Mouse (Mus musculus): Measurements from ENCODE around the gene Egf. TPM values are rescaled to one million over a fixed set of nuclear protein-coding genes. Genes with fewer than 3 reads are reported as not detected.

Egf gene
- polyA plus RNA-seq, 1 experiment from 2014 or later: 2.3 TPM

DNA sequence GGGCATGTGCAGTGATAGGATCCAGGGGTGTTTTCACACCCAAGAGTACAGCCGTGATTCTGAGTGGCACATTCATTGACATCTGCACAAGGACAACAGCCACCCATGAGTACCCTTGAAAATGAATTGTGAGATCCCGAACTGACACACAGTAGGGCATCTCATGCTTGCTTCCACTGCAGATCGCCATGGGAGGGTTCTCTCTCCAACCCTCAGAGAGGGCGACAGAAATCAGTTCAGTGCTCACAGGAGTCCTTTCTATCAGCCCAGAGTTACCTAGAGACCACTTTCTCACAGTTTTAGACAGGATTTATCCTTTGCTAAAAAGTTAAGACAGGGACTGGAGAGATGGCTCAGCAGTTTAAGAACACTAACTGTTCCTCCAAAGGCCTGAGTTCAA is 31.8 kb downstream of the Egf start:
- Histone ChIP-seq H3K9ac (ENCODE audit: low read length) (no peak overlapping the region), H3K4me2 (ENCODE audit: low read length) (no peak overlapping the region), H3K9me3 (ENCODE audit: control insufficient read depth, low read length) (no peaks in the 10 kb centered on the region), H3K36me3 (ENCODE audit: control insufficient read depth, insufficient read depth, low read length) (no peaks in the 10 kb centered on the region), H3K4me3 (ENCODE audit: control insufficient read depth in 1 of 2, insufficient read depth in 1 of 2, low read depth in 1 of 2, low read length in 2 of 2) (no peak overlapping the region), H3K27me3 (ENCODE audit: control insufficient read depth, insufficient read depth, low read length) (no peaks in the 10 kb centered on the region), H3K4me1 (ENCODE audit: control insufficient read depth in 2 of 2, insufficient read depth in 2 of 2, low read length in 2 of 2) (peaks cover 7 to 10% of the 10 kb centered on the region in 2 experiments), H3K27ac (replicated peaks in 1 of 2; ENCODE audit: control insufficient read depth in 1 of 2, insufficient read depth in 1 of 2, low read depth in 2 of 2, low read length in 2 of 2) (no peak overlapping the region)
- WGBS: 71% methylated on average over 4 of the region's 4 CpGs
- no peak for ATAC-seq (ENCODE audit: insufficient number of reproducible peaks, insufficient read depth, low FRiP score, low read depth)

DNA sequence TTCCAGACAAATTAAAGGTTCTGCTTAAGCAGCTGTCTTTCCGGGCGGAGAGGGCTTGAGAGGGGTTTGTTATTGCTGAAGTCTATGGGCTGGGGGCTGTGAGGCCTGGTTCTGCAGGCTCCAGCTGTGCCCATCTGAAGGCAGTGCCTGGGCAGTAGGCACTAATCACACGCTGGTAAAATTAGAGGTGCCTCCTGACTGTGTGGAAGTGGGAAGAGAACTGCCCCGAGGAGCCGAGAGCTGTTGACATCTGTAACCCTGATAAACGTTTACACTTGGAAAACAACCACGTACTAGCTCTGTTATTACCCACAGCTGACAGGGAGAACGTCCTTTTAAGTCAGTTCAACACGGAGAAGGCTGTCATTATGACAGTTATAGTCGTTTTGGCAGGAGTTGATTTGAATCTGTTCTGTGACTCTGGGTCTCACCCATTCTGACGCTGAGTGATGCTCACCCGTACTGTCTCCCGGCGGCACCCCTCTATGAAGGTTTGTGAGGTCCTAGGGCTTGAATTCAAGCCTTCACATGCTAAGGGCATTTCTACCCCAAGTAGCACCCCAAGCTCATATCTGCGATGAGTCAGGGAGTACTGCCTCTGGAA is 40.5 kb downstream of the Egf start:
- peak overlapping the region; percentile 2 to 53; a peak in 3 of 4 replicates for H3K27ac ChIP-seq (replicated peaks in 1 of 2; ENCODE audit: control insufficient read depth in 1 of 2, insufficient read depth in 1 of 2, low read depth in 2 of 2, low read length in 2 of 2)
- H3K4me3 ChIP-seq (ENCODE audit: control insufficient read depth in 1 of 2, insufficient read depth in 1 of 2, low read depth in 1 of 2, low read length in 2 of 2): no peak overlapping the region
- ATAC-seq (ENCODE audit: insufficient number of reproducible peaks, insufficient read depth, low FRiP score, low read depth): no peak
- peaks cover 5 to 11% of the 10 kb centered on the region in 2 experiments for H3K4me1 ChIP-seq (ENCODE audit: control insufficient read depth in 2 of 2, insufficient read depth in 2 of 2, low read length in 2 of 2)
- H3K4me2 ChIP-seq (ENCODE audit: low read length): 0 out of 2 replicates have a peak overlapping the region, but pooled peaks have one; percentile 27
- WGBS: 41% methylated on average over 15 of the region's 15 CpGs
- no peaks in the 10 kb centered on the region for H3K36me3 ChIP-seq (ENCODE audit: control insufficient read depth, insufficient read depth, low read length)
- H3K9ac ChIP-seq (ENCODE audit: low read length): no peak overlapping the region
- no peaks in the 10 kb centered on the region for H3K9me3 ChIP-seq (ENCODE audit: control insufficient read depth, low read length)
- no peaks in the 10 kb centered on the region for H3K27me3 ChIP-seq (ENCODE audit: control insufficient read depth, insufficient read depth, low read length)

DNA sequence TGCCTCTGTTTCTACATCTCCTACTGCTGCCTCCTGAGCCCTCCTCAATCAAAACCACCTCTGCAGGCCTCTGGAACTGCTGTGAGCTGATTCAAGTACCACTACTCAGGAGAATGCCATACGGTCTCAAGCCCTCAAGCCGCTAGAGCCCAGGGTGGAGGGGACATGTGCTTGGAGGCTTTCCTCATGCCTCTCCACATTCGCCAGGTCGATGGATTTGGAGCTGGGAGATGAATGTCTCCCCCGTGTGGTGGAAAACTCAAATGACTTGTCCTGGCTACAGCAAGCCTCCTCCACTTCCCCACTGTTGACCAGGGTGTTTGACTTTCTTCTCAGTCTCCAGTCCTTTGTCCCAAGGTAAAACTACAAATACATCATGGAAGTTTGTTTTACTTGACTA is 47.0 kb downstream of the Egf start:
- no peak overlapping the region for H3K4me3 ChIP-seq (ENCODE audit: control insufficient read depth in 1 of 2, insufficient read depth in 1 of 2, low read depth in 1 of 2, low read length in 2 of 2)
- ATAC-seq (ENCODE audit: insufficient number of reproducible peaks, insufficient read depth, low FRiP score, low read depth): no peak
- no peaks in the 10 kb centered on the region for H3K4me1 ChIP-seq (ENCODE audit: control insufficient read depth in 2 of 2, insufficient read depth in 2 of 2, low read length in 2 of 2)
- H3K4me2 ChIP-seq (ENCODE audit: low read length): no peak overlapping the region
- H3K9me3 ChIP-seq (ENCODE audit: control insufficient read depth, low read length): no peaks in the 10 kb centered on the region
- H3K27ac ChIP-seq (replicated peaks in 1 of 2; ENCODE audit: control insufficient read depth in 1 of 2, insufficient read depth in 1 of 2, low read depth in 2 of 2, low read length in 2 of 2): no peak overlapping the region
- H3K9ac ChIP-seq (ENCODE audit: low read length): no peak overlapping the region
- WGBS: 17% methylated on average over 5 of the region's 5 CpGs
- H3K36me3 ChIP-seq (ENCODE audit: control insufficient read depth, insufficient read depth, low read length): no peaks in the 10 kb centered on the region
- H3K27me3 ChIP-seq (ENCODE audit: control insufficient read depth, insufficient read depth, low read length): no peaks in the 10 kb centered on the region

DNA sequence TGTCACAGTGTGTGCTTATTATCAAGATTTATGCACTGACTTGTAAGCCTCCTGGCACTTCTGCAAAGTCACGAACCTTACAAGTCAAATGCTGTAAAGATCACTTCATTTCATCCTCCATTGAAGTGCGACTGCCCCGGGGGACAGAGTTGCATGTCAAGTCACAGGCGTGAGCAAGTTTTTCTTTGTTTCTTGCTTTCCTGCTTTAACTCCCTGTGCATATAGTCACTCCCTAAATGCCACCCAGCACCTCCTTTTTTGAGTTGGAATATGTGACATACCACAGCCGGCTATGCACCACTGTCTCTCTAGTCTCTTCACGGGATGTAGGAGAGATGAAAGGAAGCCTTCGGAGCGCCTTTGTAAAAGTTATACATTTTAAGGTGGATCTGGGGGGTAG is 56.2 kb downstream of the Egf start:
- Histone ChIP-seq H3K36me3 (ENCODE audit: control insufficient read depth, insufficient read depth, low read length) (no peaks in the 10 kb centered on the region), H3K27ac (replicated peaks in 1 of 2; ENCODE audit: control insufficient read depth in 1 of 2, insufficient read depth in 1 of 2, low read depth in 2 of 2, low read length in 2 of 2) (no peak overlapping the region), H3K4me1 (ENCODE audit: control insufficient read depth in 2 of 2, insufficient read depth in 2 of 2, low read length in 2 of 2) (no peaks in the 10 kb centered on the region; a peak in 1 of 4 replicates), H3K4me2 (ENCODE audit: low read length) (no peak overlapping the region), H3K9me3 (ENCODE audit: control insufficient read depth, low read length) (no peaks in the 10 kb centered on the region), H3K27me3 (ENCODE audit: control insufficient read depth, insufficient read depth, low read length) (no peaks in the 10 kb centered on the region), H3K9ac (ENCODE audit: low read length) (no peak overlapping the region), H3K4me3 (ENCODE audit: control insufficient read depth in 1 of 2, insufficient read depth in 1 of 2, low read depth in 1 of 2, low read length in 2 of 2) (no peak overlapping the region)
- 84% methylated on average over 8 of the region's 8 CpGs for WGBS
- ATAC-seq (ENCODE audit: insufficient number of reproducible peaks, insufficient read depth, low FRiP score, low read depth): no peak

DNA sequence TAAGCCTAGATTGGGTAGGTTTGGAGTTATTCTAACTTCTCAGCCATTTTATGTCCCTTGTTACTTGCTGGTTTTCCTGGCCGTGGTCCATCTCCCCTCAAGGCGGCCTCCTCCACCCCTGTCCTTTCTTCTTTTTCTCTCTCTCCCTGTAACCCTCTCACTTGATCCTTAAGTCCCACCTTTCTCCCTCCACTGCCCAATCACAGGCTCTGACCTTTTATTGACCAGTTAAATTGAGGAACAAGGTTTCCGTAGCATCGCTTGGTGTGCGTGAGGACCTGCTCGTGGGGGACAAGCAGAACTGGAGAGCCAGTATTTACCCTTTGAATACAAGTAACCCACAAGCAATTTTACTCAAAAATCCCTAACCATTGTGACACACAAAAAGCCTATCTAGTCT is 56.8 kb downstream of the Egf start:
- no peak overlapping the region for H3K4me2 ChIP-seq (ENCODE audit: low read length)
- H3K27ac ChIP-seq (replicated peaks in 1 of 2; ENCODE audit: control insufficient read depth in 1 of 2, insufficient read depth in 1 of 2, low read depth in 2 of 2, low read length in 2 of 2): no peak overlapping the region
- H3K27me3 ChIP-seq (ENCODE audit: control insufficient read depth, insufficient read depth, low read length): no peaks in the 10 kb centered on the region
- no peak for ATAC-seq (ENCODE audit: insufficient number of reproducible peaks, insufficient read depth, low FRiP score, low read depth)
- WGBS: 92% methylated on average over 6 of the region's 6 CpGs
- H3K9me3 ChIP-seq (ENCODE audit: control insufficient read depth, low read length): no peaks in the 10 kb centered on the region
- H3K36me3 ChIP-seq (ENCODE audit: control insufficient read depth, insufficient read depth, low read length): no peaks in the 10 kb centered on the region
- H3K9ac ChIP-seq (ENCODE audit: low read length): no peak overlapping the region
- no peak overlapping the region for H3K4me3 ChIP-seq (ENCODE audit: control insufficient read depth in 1 of 2, insufficient read depth in 1 of 2, low read depth in 1 of 2, low read length in 2 of 2)
- H3K4me1 ChIP-seq (ENCODE audit: control insufficient read depth in 2 of 2, insufficient read depth in 2 of 2, low read length in 2 of 2): no peaks in the 10 kb centered on the region; a peak in 1 of 4 replicates

DNA sequence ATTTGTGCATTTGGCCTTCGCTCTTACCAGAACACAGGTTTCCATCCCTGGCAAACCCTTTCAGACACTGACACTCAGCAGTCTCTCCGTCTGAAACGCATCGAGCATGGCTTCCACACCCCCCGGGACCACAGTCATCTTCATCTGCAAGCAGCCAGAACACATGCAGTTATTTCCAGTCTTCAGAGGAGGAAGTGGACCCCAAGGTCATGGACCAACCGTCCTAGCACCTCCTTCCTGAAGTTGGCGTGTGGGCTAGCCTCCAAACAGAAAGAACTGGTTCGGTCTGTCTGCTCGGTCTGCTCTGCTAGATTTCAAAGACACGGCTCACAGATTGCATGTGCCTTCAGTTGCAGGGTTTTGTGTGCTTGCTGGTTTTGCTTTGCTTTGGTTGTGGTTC is 57.4 kb downstream of the Egf start:
- no peak for ATAC-seq (ENCODE audit: insufficient number of reproducible peaks, insufficient read depth, low FRiP score, low read depth)
- H3K4me1 ChIP-seq (ENCODE audit: control insufficient read depth in 2 of 2, insufficient read depth in 2 of 2, low read length in 2 of 2): no peaks in the 10 kb centered on the region; a peak in 1 of 4 replicates
- no peak overlapping the region for H3K27ac ChIP-seq (replicated peaks in 1 of 2; ENCODE audit: control insufficient read depth in 1 of 2, insufficient read depth in 1 of 2, low read depth in 2 of 2, low read length in 2 of 2)
- no peak overlapping the region for H3K4me3 ChIP-seq (ENCODE audit: control insufficient read depth in 1 of 2, insufficient read depth in 1 of 2, low read depth in 1 of 2, low read length in 2 of 2)
- 83% methylated on average over 10 of the region's 10 CpGs for WGBS
- H3K36me3 ChIP-seq (ENCODE audit: control insufficient read depth, insufficient read depth, low read length): no peaks in the 10 kb centered on the region
- no peak overlapping the region for H3K4me2 ChIP-seq (ENCODE audit: low read length)
- no peak overlapping the region for H3K9ac ChIP-seq (ENCODE audit: low read length)
- H3K27me3 ChIP-seq (ENCODE audit: control insufficient read depth, insufficient read depth, low read length): no peaks in the 10 kb centered on the region
- no peaks in the 10 kb centered on the region for H3K9me3 ChIP-seq (ENCODE audit: control insufficient read depth, low read length)

DNA sequence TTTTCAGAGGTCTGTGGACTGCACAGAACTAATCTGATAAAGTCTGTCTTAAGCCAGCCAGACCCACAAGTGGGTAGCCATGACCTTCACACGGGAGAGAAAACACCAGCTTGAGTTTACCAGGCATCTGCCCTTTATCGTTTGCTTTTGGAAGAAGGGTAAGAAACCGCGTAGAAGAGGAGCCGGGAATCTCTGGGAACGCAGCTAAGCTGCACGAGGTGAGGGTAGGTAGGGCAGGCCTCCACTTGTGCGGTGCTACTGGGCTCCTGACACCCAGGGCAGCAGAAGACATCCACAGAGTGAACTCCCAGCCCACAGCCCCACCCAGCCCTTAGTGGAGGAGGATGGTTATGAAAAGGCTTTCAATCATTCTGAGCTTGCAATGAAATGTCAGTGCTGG is 59.2 kb downstream of the Egf start:
- Histone ChIP-seq H3K4me3 (ENCODE audit: control insufficient read depth in 1 of 2, insufficient read depth in 1 of 2, low read depth in 1 of 2, low read length in 2 of 2) (no peak overlapping the region), H3K27ac (replicated peaks in 1 of 2; ENCODE audit: control insufficient read depth in 1 of 2, insufficient read depth in 1 of 2, low read depth in 2 of 2, low read length in 2 of 2) (no peak overlapping the region), H3K9ac (ENCODE audit: low read length) (no peak overlapping the region), H3K9me3 (ENCODE audit: control insufficient read depth, low read length) (no peaks in the 10 kb centered on the region), H3K27me3 (ENCODE audit: control insufficient read depth, insufficient read depth, low read length) (no peaks in the 10 kb centered on the region), H3K36me3 (ENCODE audit: control insufficient read depth, insufficient read depth, low read length) (no peaks in the 10 kb centered on the region), H3K4me1 (ENCODE audit: control insufficient read depth in 2 of 2, insufficient read depth in 2 of 2, low read length in 2 of 2) (no peaks in the 10 kb centered on the region; a peak in 1 of 4 replicates), H3K4me2 (ENCODE audit: low read length) (no peak overlapping the region)
- no peak for ATAC-seq (ENCODE audit: insufficient number of reproducible peaks, insufficient read depth, low FRiP score, low read depth)
- 80% methylated on average over 8 of the region's 8 CpGs for WGBS

DNA sequence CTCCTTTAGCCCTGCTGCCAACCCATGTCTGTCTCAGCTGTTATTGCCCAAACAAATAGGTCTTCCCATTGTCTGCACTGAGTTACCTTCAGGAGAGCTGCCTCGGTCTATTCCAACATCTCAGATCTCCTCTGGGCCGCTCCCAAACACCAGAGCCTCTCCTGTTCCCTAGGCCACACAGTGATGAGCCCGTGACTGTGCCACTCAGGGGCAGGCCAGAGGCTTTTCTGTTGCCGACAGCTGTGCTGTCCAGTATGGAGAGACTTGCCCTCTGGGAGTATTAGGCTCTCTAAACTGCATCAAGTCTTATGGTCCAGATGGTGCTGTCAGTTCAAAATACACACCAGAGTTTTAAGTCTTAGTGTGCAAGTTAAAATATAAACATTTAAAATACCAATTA is 61.5 kb downstream of the Egf start:
- no peak overlapping the region for H3K4me2 ChIP-seq (ENCODE audit: low read length)
- ATAC-seq (ENCODE audit: insufficient number of reproducible peaks, insufficient read depth, low FRiP score, low read depth): no peak
- no peaks in the 10 kb centered on the region for H3K27me3 ChIP-seq (ENCODE audit: control insufficient read depth, insufficient read depth, low read length)
- 84% methylated on average over 4 of the region's 4 CpGs for WGBS
- H3K9me3 ChIP-seq (ENCODE audit: control insufficient read depth, low read length): no peaks in the 10 kb centered on the region
- H3K4me1 ChIP-seq (ENCODE audit: control insufficient read depth in 2 of 2, insufficient read depth in 2 of 2, low read length in 2 of 2): no peaks in the 10 kb centered on the region; a peak in 1 of 4 replicates
- H3K36me3 ChIP-seq (ENCODE audit: control insufficient read depth, insufficient read depth, low read length): no peaks in the 10 kb centered on the region
- H3K4me3 ChIP-seq (ENCODE audit: control insufficient read depth in 1 of 2, insufficient read depth in 1 of 2, low read depth in 1 of 2, low read length in 2 of 2): no peak overlapping the region
- H3K9ac ChIP-seq (ENCODE audit: low read length): no peak overlapping the region
- no peak overlapping the region for H3K27ac ChIP-seq (replicated peaks in 1 of 2; ENCODE audit: control insufficient read depth in 1 of 2, insufficient read depth in 1 of 2, low read depth in 2 of 2, low read length in 2 of 2)

Measured in heart, embryonic 14.5 days (tissue).